Mouse (Mus musculus): ENCODE measurements around the gene Nit2. TPM values are rescaled to one million over a fixed set of nuclear protein-coding genes. Genes with fewer than 3 reads are reported as not detected.
A peak's percentile ranks its signal among the peaks of the same experiment; 100 is the strongest.

Nit2 gene
- polyA plus RNA-seq, 1 experiment from 2014 or later = 76.3 TPM

- H3K4me2 ChIP-seq = no peak overlapping the region
- H3K4me1 ChIP-seq = no peaks in the 10 kb centered on the region
- peaks cover 27% of the 10 kb centered on the region for H3K36me3 ChIP-seq
- 63% methylated on average over 7 of the region's 7 CpGs for whole genome bisulfite sequencing
- no peaks in the 10 kb centered on the region for H3K27me3 ChIP-seq (replicated peaks)
- no peaks in the 10 kb centered on the region for H3K9me3 ChIP-seq
- H3K4me3 ChIP-seq (replicated peaks) = no peak overlapping the region
- H3K27ac ChIP-seq = no peak overlapping the region
- no peak for ATAC-seq (ENCODE audit: insufficient read depth, low FRiP score, low read depth)
- no peak overlapping the region for H3K9ac ChIP-seq
Observed at GRCm38 (mm10) chr16:57159835-57160234, 7.3 kb downstream of the Nit2 start.

- no peaks in the 10 kb centered on the region for H3K9me3 ChIP-seq
- no peaks in the 10 kb centered on the region for H3K27me3 ChIP-seq (replicated peaks)
- H3K27ac ChIP-seq = no peak overlapping the region
- H3K4me2 ChIP-seq = no peak overlapping the region
- no peak overlapping the region for H3K4me3 ChIP-seq (replicated peaks)
- H3K4me1 ChIP-seq = no peaks in the 10 kb centered on the region
- no peak for ATAC-seq (ENCODE audit: insufficient read depth, low FRiP score, low read depth)
- WGBS = 69% methylated on average over 4 of the region's 4 CpGs
- H3K9ac ChIP-seq = no peak overlapping the region
- peaks cover 27% of the 10 kb centered on the region for H3K36me3 ChIP-seq
Observed at GRCm38 (mm10) chr16:57157728-57158127, 9.4 kb downstream of the Nit2 start.

- ATAC-seq (ENCODE audit: insufficient read depth, low FRiP score, low read depth) = no peak
- Histone ChIP-seq H3K4me3 (replicated peaks) (no peak overlapping the region), H3K27ac (no peak overlapping the region), H3K36me3 (peaks cover 27% of the 10 kb centered on the region), H3K4me1 (no peaks in the 10 kb centered on the region), H3K9ac (no peak overlapping the region), H3K27me3 (replicated peaks) (no peaks in the 10 kb centered on the region), H3K4me2 (no peak overlapping the region), H3K9me3 (no peaks in the 10 kb centered on the region)
- WGBS = 82% methylated on average over 4 of the region's 4 CpGs
Observed at GRCm38 (mm10) chr16:57157076-57157475, 10.1 kb downstream of the Nit2 start.

GRCm38 (mm10) chr16:57155899-57156298 is 11.2 kb downstream of the Nit2 start:
- Histone ChIP-seq H3K4me1 (no peaks in the 10 kb centered on the region), H3K9me3 (no peaks in the 10 kb centered on the region), H3K36me3 (peaks cover 24% of the 10 kb centered on the region), H3K27me3 (replicated peaks) (no peaks in the 10 kb centered on the region), H3K4me2 (no peak overlapping the region), H3K9ac (no peak overlapping the region), H3K27ac (no peak overlapping the region), H3K4me3 (replicated peaks) (no peak overlapping the region)
- peak; percentile 63; the same call in 1 of the 2 replicates for ATAC-seq (ENCODE audit: insufficient read depth, low FRiP score, low read depth)

- no peaks in the 10 kb centered on the region for H3K27me3 ChIP-seq (replicated peaks)
- H3K9ac ChIP-seq = no peak overlapping the region
- H3K4me1 ChIP-seq = no peaks in the 10 kb centered on the region
- H3K36me3 ChIP-seq = peaks cover 7% of the 10 kb centered on the region; the same call in 1 of the 2 replicates
- no peaks in the 10 kb centered on the region for H3K9me3 ChIP-seq
- WGBS = 92% methylated on average over 4 of the region's 4 CpGs
- ATAC-seq (ENCODE audit: insufficient read depth, low FRiP score, low read depth) = no peak
- H3K4me2 ChIP-seq = no peak overlapping the region
- H3K4me3 ChIP-seq (replicated peaks) = no peak overlapping the region
- H3K27ac ChIP-seq = no peak overlapping the region
Observed at GRCm38 (mm10) chr16:57151437-57151836, 15.7 kb downstream of the Nit2 start.

- H3K36me3 ChIP-seq = peaks cover 7% of the 10 kb centered on the region; the same call in 1 of the 2 replicates
- H3K27me3 ChIP-seq (replicated peaks) = no peaks in the 10 kb centered on the region
- 91% methylated on average over 5 of the region's 5 CpGs for WGBS
- H3K4me2 ChIP-seq = no peak overlapping the region
- no peaks in the 10 kb centered on the region for H3K4me1 ChIP-seq
- H3K27ac ChIP-seq = no peak overlapping the region
- ATAC-seq (ENCODE audit: insufficient read depth, low FRiP score, low read depth) = no peak
- H3K9ac ChIP-seq = no peak overlapping the region
- H3K9me3 ChIP-seq = no peaks in the 10 kb centered on the region
- no peak overlapping the region for H3K4me3 ChIP-seq (replicated peaks)
Observed at GRCm38 (mm10) chr16:57144741-57145140, 22.4 kb downstream of the Nit2 start.

- H3K27me3 ChIP-seq (replicated peaks) = no peaks in the 10 kb centered on the region
- WGBS = 92% methylated on average over 6 of the region's 6 CpGs
- H3K4me3 ChIP-seq (replicated peaks) = no peak overlapping the region
- no peak for ATAC-seq (ENCODE audit: insufficient read depth, low FRiP score, low read depth)
- H3K9me3 ChIP-seq = no peaks in the 10 kb centered on the region
- H3K4me2 ChIP-seq = no peak overlapping the region
- H3K36me3 ChIP-seq = peaks cover 5% of the 10 kb centered on the region
- no peak overlapping the region for H3K9ac ChIP-seq
- no peak overlapping the region for H3K27ac ChIP-seq
- no peaks in the 10 kb centered on the region; the same call in 1 of the 2 replicates for H3K4me1 ChIP-seq
Observed at GRCm38 (mm10) chr16:57133611-57134010, 33.5 kb downstream of the Nit2 start.

GRCm38 (mm10) chr16:57132326-57132725 is 34.8 kb downstream of the Nit2 start:
- Histone ChIP-seq H3K9me3 (no peaks in the 10 kb centered on the region), H3K4me2 (no peak overlapping the region), H3K4me1 (peaks cover 4% of the 10 kb centered on the region), H3K36me3 (peaks cover 3% of the 10 kb centered on the region; the same call in 1 of the 2 replicates), H3K27me3 (replicated peaks) (no peaks in the 10 kb centered on the region), H3K4me3 (replicated peaks) (no peak overlapping the region), H3K9ac (no peak overlapping the region), H3K27ac (no peak overlapping the region)
- 31% methylated on average over 1 of the region's 1 CpGs for WGBS
- ATAC-seq (ENCODE audit: insufficient read depth, low FRiP score, low read depth) = no peak

GRCm38 (mm10) chr16:57131544-57131943 is 35.6 kb downstream of the Nit2 start:
- H3K4me3 ChIP-seq (replicated peaks) = no peak overlapping the region
- WGBS = 78% methylated on average over 4 of the region's 4 CpGs
- H3K9ac ChIP-seq = no peak overlapping the region
- H3K27ac ChIP-seq = no peak overlapping the region
- H3K27me3 ChIP-seq (replicated peaks) = no peaks in the 10 kb centered on the region
- ATAC-seq (ENCODE audit: insufficient read depth, low FRiP score, low read depth) = no peak
- no peaks in the 10 kb centered on the region for H3K9me3 ChIP-seq
- H3K4me1 ChIP-seq = peaks cover 5% of the 10 kb centered on the region
- H3K4me2 ChIP-seq = no peak overlapping the region
- H3K36me3 ChIP-seq = peaks cover 3% of the 10 kb centered on the region; the same call in 1 of the 2 replicates

- peaks cover 3% of the 10 kb centered on the region; the same call in 1 of the 2 replicates for H3K36me3 ChIP-seq
- no peaks in the 10 kb centered on the region for H3K9me3 ChIP-seq
- H3K27me3 ChIP-seq (replicated peaks) = no peaks in the 10 kb centered on the region
- H3K9ac ChIP-seq = no peak overlapping the region
- no peak overlapping the region for H3K4me2 ChIP-seq
- H3K4me1 ChIP-seq = peaks cover 5% of the 10 kb centered on the region
- 0 out of 2 replicates have a peak overlapping the region, but pooled peaks have one; percentile 28 for H3K27ac ChIP-seq
- no peak overlapping the region for H3K4me3 ChIP-seq (replicated peaks)
- peak; percentile 63; the same call in 1 of the 2 replicates for ATAC-seq (ENCODE audit: insufficient read depth, low FRiP score, low read depth)
- WGBS = 72% methylated on average over 3 of the region's 3 CpGs
Observed at GRCm38 (mm10) chr16:57130752-57131400, 36.3 kb downstream of the Nit2 start.

GRCm38 (mm10) chr16:57127825-57128224 is 39.3 kb downstream of the Nit2 start:
- ATAC-seq (ENCODE audit: insufficient read depth, low FRiP score, low read depth) = no peak
- WGBS = 56% methylated on average over 2 of the region's 2 CpGs
- Histone ChIP-seq H3K27me3 (replicated peaks) (no peaks in the 10 kb centered on the region), H3K9ac (no peak overlapping the region), H3K27ac (no peak overlapping the region), H3K4me1 (peaks cover 15% of the 10 kb centered on the region), H3K9me3 (no peaks in the 10 kb centered on the region), H3K4me3 (replicated peaks) (no peak overlapping the region), H3K4me2 (no peak overlapping the region), H3K36me3 (no peaks in the 10 kb centered on the region)

- Histone ChIP-seq H3K9me3 (no peaks in the 10 kb centered on the region), H3K27me3 (replicated peaks) (no peaks in the 10 kb centered on the region), H3K9ac (no peak overlapping the region), H3K27ac (no peak overlapping the region), H3K4me3 (replicated peaks) (no peak overlapping the region), H3K36me3 (no peaks in the 10 kb centered on the region), H3K4me2 (no peak overlapping the region), H3K4me1 (peaks cover 17% of the 10 kb centered on the region)
- 71% methylated on average over 4 of the region's 4 CpGs for WGBS
- no peak for ATAC-seq (ENCODE audit: insufficient read depth, low FRiP score, low read depth)
Observed at GRCm38 (mm10) chr16:57126268-57126667, 40.9 kb downstream of the Nit2 start.
